Mouse (Mus musculus): Measurements from ENCODE around the gene Tmem79. TPM values are rescaled to one million over a fixed set of nuclear protein-coding genes. Genes with fewer than 3 reads are reported as not detected.
"Not testable (repeated sequence)": the region's sequence is repeated elsewhere in the genome, so short reads cannot be mapped to it uniquely, and the experiment has no call there.

The Tmem79 gene
- polyA plus RNA-seq, 1 experiment from 2014 or later = 1.4 TPM

- not testable (repeated sequence) for H3K4me1 ChIP-seq (ENCODE audit: control insufficient read depth, insufficient read depth, low read length); H3K36me3 ChIP-seq (ENCODE audit: control insufficient read depth, insufficient read depth, low read length); DNase-seq (ENCODE audit: low spot score); H3K4me3 ChIP-seq (ENCODE audit: low read depth, low read length); H3K4me2 ChIP-seq (ENCODE audit: low read length); H3K27ac ChIP-seq (ENCODE audit: low read depth, low read length); ATAC-seq; H3K27me3 ChIP-seq (replicated peaks; ENCODE audit: control insufficient read depth, insufficient read depth, low read length); H3K9me3 ChIP-seq (replicated peaks; ENCODE audit: control insufficient read depth, low read length); H3K9ac ChIP-seq (ENCODE audit: low read length)
- 89% methylated on average over 7 of the region's 7 CpGs for WGBS
Measured at GRCm38 (mm10) chr3:88368511-88368910, 32.6 kb upstream of the Tmem79 start.

GRCm38 (mm10) chr3:88367517-88367916, 31.6 kb upstream of the Tmem79 start:
- 39% methylated on average over 3 of the region's 7 CpGs for WGBS
- DNase-seq (ENCODE audit: low spot score); H3K4me2 ChIP-seq (ENCODE audit: low read length); H3K4me3 ChIP-seq (ENCODE audit: low read depth, low read length); H3K9ac ChIP-seq (ENCODE audit: low read length); H3K27me3 ChIP-seq (replicated peaks; ENCODE audit: control insufficient read depth, insufficient read depth, low read length); H3K36me3 ChIP-seq (ENCODE audit: control insufficient read depth, insufficient read depth, low read length); H3K9me3 ChIP-seq (replicated peaks; ENCODE audit: control insufficient read depth, low read length); H3K27ac ChIP-seq (ENCODE audit: low read depth, low read length); H3K4me1 ChIP-seq (ENCODE audit: control insufficient read depth, insufficient read depth, low read length): not testable (repeated sequence)
- ATAC-seq = peak; percentile 28

GRCm38 (mm10) chr3:88366830-88367428, 31.0 kb upstream of the Tmem79 start:
- Histone ChIP-seq H3K4me3 (ENCODE audit: low read depth, low read length) (0 out of 2 replicates have a peak overlapping the region, but pooled peaks have one; percentile 15), H3K27ac (ENCODE audit: low read depth, low read length) (0 out of 2 replicates have a peak overlapping the region, but pooled peaks have one; percentile 48), H3K36me3 (ENCODE audit: control insufficient read depth, insufficient read depth, low read length) (peaks cover 14% of the 10 kb centered on the region), H3K4me2 (ENCODE audit: low read length) (peak overlapping the region; percentile 23; the same call in 1 of the 2 replicates)
- ATAC-seq (peak; percentile 85), DNase-seq (ENCODE audit: low spot score) (peak; percentile 47)
- not testable (repeated sequence) for H3K27me3 ChIP-seq (replicated peaks; ENCODE audit: control insufficient read depth, insufficient read depth, low read length); H3K9ac ChIP-seq (ENCODE audit: low read length); H3K9me3 ChIP-seq (replicated peaks; ENCODE audit: control insufficient read depth, low read length); H3K4me1 ChIP-seq (ENCODE audit: control insufficient read depth, insufficient read depth, low read length)
- WGBS = 2% methylated on average over 17 of the region's 22 CpGs

- ATAC-seq = 0 out of 2 replicates have a peak, but pooled peaks have one; percentile 12
- Histone ChIP-seq H3K4me1 (ENCODE audit: control insufficient read depth, insufficient read depth, low read length) (no peaks in the 10 kb centered on the region), H3K9ac (ENCODE audit: low read length) (no peak overlapping the region; the same call in 1 of the 2 replicates), H3K27ac (ENCODE audit: low read depth, low read length) (no peak overlapping the region), H3K36me3 (ENCODE audit: control insufficient read depth, insufficient read depth, low read length) (peaks cover 24% of the 10 kb centered on the region), H3K4me2 (ENCODE audit: low read length) (peak overlapping the region; percentile 5; the same call in 1 of the 2 replicates), H3K4me3 (ENCODE audit: low read depth, low read length) (no peak overlapping the region), H3K9me3 (replicated peaks; ENCODE audit: control insufficient read depth, low read length) (peaks cover 4% of the 10 kb centered on the region; the same call in 1 of the 2 replicates), H3K27me3 (replicated peaks; ENCODE audit: control insufficient read depth, insufficient read depth, low read length) (0 out of 2 replicates have a peak, but pooled peaks cover 6% of the 10 kb centered on the region)
- DNase-seq (ENCODE audit: low spot score) = no peak
- WGBS = 44% methylated on average over 34 of the region's 34 CpGs
Measured at GRCm38 (mm10) chr3:88365705-88366361, 29.9 kb upstream of the Tmem79 start.

GRCm38 (mm10) chr3:88364337-88364736, 28.4 kb upstream of the Tmem79 start, which contains the start of gene Paqr6:
TSS of gene Paqr6 (plus strand) at chr3:88364584.
- H3K9me3 ChIP-seq (replicated peaks; ENCODE audit: control insufficient read depth, low read length) = no peaks in the 10 kb centered on the region
- WGBS = 2% methylated on average over 16 of the region's 16 CpGs
- ATAC-seq = no peak
- H3K27ac ChIP-seq (ENCODE audit: low read depth, low read length) = no peak within 1 kb of the TSS
- DNase-seq (ENCODE audit: low spot score) = peak; percentile 25
- 0 out of 2 replicates have a peak within 1 kb of the TSS, but pooled peaks have one; percentile 9 for H3K4me2 ChIP-seq (ENCODE audit: low read length)
- no peaks in the 10 kb centered on the region for H3K4me1 ChIP-seq (ENCODE audit: control insufficient read depth, insufficient read depth, low read length)
- H3K9ac ChIP-seq (ENCODE audit: low read length) = no peak within 1 kb of the TSS
- H3K4me3 ChIP-seq (ENCODE audit: low read depth, low read length) = no peak within 1 kb of the TSS
- H3K27me3 ChIP-seq (replicated peaks; ENCODE audit: control insufficient read depth, insufficient read depth, low read length) = 0 out of 2 replicates have a peak, but pooled peaks cover 6% of the 10 kb centered on the region
- peaks cover 39% of the 10 kb centered on the region for H3K36me3 ChIP-seq (ENCODE audit: control insufficient read depth, insufficient read depth, low read length)

- H3K9ac ChIP-seq (ENCODE audit: low read length) = no peak overlapping the region
- H3K9me3 ChIP-seq (replicated peaks; ENCODE audit: control insufficient read depth, low read length) = no peaks in the 10 kb centered on the region
- ATAC-seq (no peak), DNase-seq (ENCODE audit: low spot score) (no peak)
- WGBS = 49% methylated on average over 4 of the region's 4 CpGs
- peaks cover 46% of the 10 kb centered on the region for H3K36me3 ChIP-seq (ENCODE audit: control insufficient read depth, insufficient read depth, low read length)
- H3K4me3 ChIP-seq (ENCODE audit: low read depth, low read length) = no peak overlapping the region
- H3K27me3 ChIP-seq (replicated peaks; ENCODE audit: control insufficient read depth, insufficient read depth, low read length) = 0 out of 2 replicates have a peak, but pooled peaks cover 6% of the 10 kb centered on the region
- no peaks in the 10 kb centered on the region for H3K4me1 ChIP-seq (ENCODE audit: control insufficient read depth, insufficient read depth, low read length)
- H3K4me2 ChIP-seq (ENCODE audit: low read length) = no peak overlapping the region
- no peak overlapping the region for H3K27ac ChIP-seq (ENCODE audit: low read depth, low read length)
Measured at GRCm38 (mm10) chr3:88363700-88364099, 27.8 kb upstream of the Tmem79 start.

GRCm38 (mm10) chr3:88361612-88362313, 25.8 kb upstream of the Tmem79 start:
- Histone ChIP-seq H3K4me1 (ENCODE audit: control insufficient read depth, insufficient read depth, low read length) (no peaks in the 10 kb centered on the region), H3K36me3 (ENCODE audit: control insufficient read depth, insufficient read depth, low read length) (peaks cover 65% of the 10 kb centered on the region), H3K4me2 (ENCODE audit: low read length) (no peak overlapping the region), H3K4me3 (ENCODE audit: low read depth, low read length) (no peak overlapping the region), H3K9ac (ENCODE audit: low read length) (no peak overlapping the region), H3K9me3 (replicated peaks; ENCODE audit: control insufficient read depth, low read length) (no peaks in the 10 kb centered on the region), H3K27ac (ENCODE audit: low read depth, low read length) (no peak overlapping the region), H3K27me3 (replicated peaks; ENCODE audit: control insufficient read depth, insufficient read depth, low read length) (0 out of 2 replicates have a peak, but pooled peaks cover 6% of the 10 kb centered on the region)
- 84% methylated on average over 2 of the region's 2 CpGs for WGBS
- no peak for ATAC-seq
- DNase-seq (ENCODE audit: low spot score) = no peak

GRCm38 (mm10) chr3:88361096-88361495, 25.1 kb upstream of the Tmem79 start:
- no peaks in the 10 kb centered on the region for H3K4me1 ChIP-seq (ENCODE audit: control insufficient read depth, insufficient read depth, low read length)
- H3K9ac ChIP-seq (ENCODE audit: low read length) = no peak overlapping the region
- no peak overlapping the region for H3K27ac ChIP-seq (ENCODE audit: low read depth, low read length)
- DNase-seq (ENCODE audit: low spot score) (no peak), ATAC-seq (no peak)
- 0 out of 2 replicates have a peak, but pooled peaks cover 6% of the 10 kb centered on the region for H3K27me3 ChIP-seq (replicated peaks; ENCODE audit: control insufficient read depth, insufficient read depth, low read length)
- H3K9me3 ChIP-seq (replicated peaks; ENCODE audit: control insufficient read depth, low read length) = no peaks in the 10 kb centered on the region
- peaks cover 72% of the 10 kb centered on the region for H3K36me3 ChIP-seq (ENCODE audit: control insufficient read depth, insufficient read depth, low read length)
- H3K4me3 ChIP-seq (ENCODE audit: low read depth, low read length) = no peak overlapping the region
- no peak overlapping the region for H3K4me2 ChIP-seq (ENCODE audit: low read length)
- 88% methylated on average over 6 of the region's 6 CpGs for WGBS
